Mouse (Mus musculus): ENCODE data around the gene Tgif2. TPM values are rescaled to one million over a fixed set of nuclear protein-coding genes. Genes with fewer than 3 reads are reported as not detected.
"Not testable (repeated sequence)": the region's sequence is repeated elsewhere in the genome, so short reads cannot be mapped to it uniquely, and the experiment has no call there.

Tgif2 gene
- polyA plus RNA-seq, 1 experiment from 2014 or later: 41.5 TPM

GRCm38 (mm10) chr2:156901344-156901743 lies 61.5 kb downstream of the Tgif2 start:
- 72% methylated on average over 2 of the region's 2 CpGs for WGBS
- no peaks in the 10 kb centered on the region for H3K4me1 ChIP-seq
- no peaks in the 10 kb centered on the region for H3K36me3 ChIP-seq
- no peak overlapping the region for H3K9ac ChIP-seq
- H3K27ac ChIP-seq: no peak overlapping the region
- no peaks in the 10 kb centered on the region for H3K9me3 ChIP-seq
- ATAC-seq (ENCODE audit: insufficient read depth, low FRiP score, low read depth): no peak
- no peak overlapping the region for H3K4me2 ChIP-seq
- no peaks in the 10 kb centered on the region for H3K27me3 ChIP-seq (replicated peaks)
- H3K4me3 ChIP-seq (replicated peaks): no peak overlapping the region

- Histone ChIP-seq H3K36me3 (no peaks in the 10 kb centered on the region), H3K4me3 (replicated peaks) (no peak overlapping the region), H3K4me2 (no peak overlapping the region), H3K4me1 (no peaks in the 10 kb centered on the region), H3K9ac (no peak overlapping the region), H3K27ac (no peak overlapping the region), H3K27me3 (replicated peaks) (no peaks in the 10 kb centered on the region), H3K9me3 (no peaks in the 10 kb centered on the region)
- ATAC-seq (ENCODE audit: insufficient read depth, low FRiP score, low read depth): no peak
- WGBS: 64% methylated on average over 6 of the region's 6 CpGs
Observed at GRCm38 (mm10) chr2:156901883-156902282, 62.1 kb downstream of the Tgif2 start.

DNA sequence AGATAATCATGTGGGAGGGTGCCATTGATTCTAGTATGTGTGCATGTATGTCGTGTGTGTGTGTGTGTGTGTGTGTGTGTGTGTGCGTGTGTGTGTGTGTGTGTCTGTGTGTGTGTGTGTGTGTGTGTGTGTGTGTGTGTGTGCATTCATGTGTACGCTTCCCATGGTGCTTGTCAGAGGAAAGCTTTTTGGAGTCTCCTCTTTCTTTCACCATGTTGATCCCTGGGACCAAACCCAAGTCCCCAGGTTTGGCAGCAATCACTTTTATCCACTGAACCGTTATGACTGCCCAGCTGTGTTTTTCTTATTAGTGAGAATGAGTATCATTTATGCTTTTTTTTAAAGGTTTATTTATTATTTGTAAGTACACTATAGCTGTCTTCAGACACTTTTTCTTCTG lies 62.6 kb downstream of the Tgif2 start:
- H3K27me3 ChIP-seq (replicated peaks); H3K4me2 ChIP-seq; ATAC-seq (ENCODE audit: insufficient read depth, low FRiP score, low read depth); H3K9ac ChIP-seq; H3K9me3 ChIP-seq; H3K4me3 ChIP-seq (replicated peaks); H3K4me1 ChIP-seq; H3K36me3 ChIP-seq; H3K27ac ChIP-seq: not testable (repeated sequence)
- 67% methylated on average over 4 of the region's 4 CpGs for WGBS

GRCm38 (mm10) chr2:156903367-156903766 lies 63.6 kb downstream of the Tgif2 start:
- Histone ChIP-seq H3K4me1 (no peaks in the 10 kb centered on the region), H3K9ac (no peak overlapping the region)
- 33% methylated on average over 2 of the region's 2 CpGs for WGBS

More at GRCm38 (mm10) chr2:156903367-156903766, 63.6 kb downstream of the Tgif2 start:
- no peak overlapping the region for H3K4me2 ChIP-seq
- no peak for ATAC-seq (ENCODE audit: insufficient read depth, low FRiP score, low read depth)
- H3K4me3 ChIP-seq (replicated peaks): no peak overlapping the region
- no peaks in the 10 kb centered on the region for H3K36me3 ChIP-seq
- H3K9me3 ChIP-seq: no peaks in the 10 kb centered on the region
- no peak overlapping the region for H3K27ac ChIP-seq
- no peaks in the 10 kb centered on the region for H3K27me3 ChIP-seq (replicated peaks)

Other genes starting within 250 kb of the Tgif2 start
- 56.3 and 57.0 TPM in 2 replicates for gene Dlgap4, start 226.3 kb upstream of the Tgif2 start, polyA plus RNA-seq (2015; fragmentation: Nextera tagmentation; extraction: Ambion mirVana)
- 1,258 and 1,308 TPM in 2 replicates for gene Myl9, start 64.6 kb upstream of the Tgif2 start, polyA plus RNA-seq (2015; fragmentation: Nextera tagmentation; extraction: Ambion mirVana)
- 8.1 and 9.1 TPM in 2 replicates for gene 4930518I15Rik, start 17.9 kb downstream of the Tgif2 start, polyA plus RNA-seq (2015; fragmentation: Nextera tagmentation; extraction: Ambion mirVana)
- gene Rab5if, start 23.1 kb downstream of the Tgif2 start, polyA plus RNA-seq (2015; fragmentation: Nextera tagmentation; extraction: Ambion mirVana): 224 and 234 TPM in 2 replicates
- 0.34 and 0.58 TPM in 2 replicates for gene Sla2, start 47.2 kb downstream of the Tgif2 start, polyA plus RNA-seq (2015; fragmentation: Nextera tagmentation; extraction: Ambion mirVana)
- 39.5 and 44.0 TPM in 2 replicates for gene Ndrg3, start 152.0 kb downstream of the Tgif2 start, polyA plus RNA-seq (2015; fragmentation: Nextera tagmentation; extraction: Ambion mirVana)
- 27.3 and 29.6 TPM in 2 replicates for gene Dsn1, start 167.1 kb downstream of the Tgif2 start, polyA plus RNA-seq (2015; fragmentation: Nextera tagmentation; extraction: Ambion mirVana)
- gene Soga1, start 239.2 kb downstream of the Tgif2 start, polyA plus RNA-seq (2015; fragmentation: Nextera tagmentation; extraction: Ambion mirVana): 3.6 and 4.2 TPM in 2 replicates
- not detected in 2 replicates for gene Tldc2, start 247.0 kb downstream of the Tgif2 start, polyA plus RNA-seq (2015; fragmentation: Nextera tagmentation; extraction: Ambion mirVana)